Mouse (Mus musculus) intestine, embryonic 14.5 days (tissue): ENCODE measurements around the gene Pik3r2. TPM values are rescaled to one million over a fixed set of nuclear protein-coding genes. Genes with fewer than 3 reads are reported as not detected.

Source experiments
- ATAC-seq: fragments of 200-750 bp; cut with Nextera tagmentation; replicated peaks from 2 replicates; pipeline ENCODE4 v1.8.0; 2017; ENCODE audit warnings: low read depth, moderate number of reproducible peaks, moderate TSS enrichment, moderate library complexity; ENCODE audit not compliant: low FRiP score, low TSS enrichment
- DNase-seq: peaks from one replicate; pipeline ENCODE4 v3.0.0-alpha.2; 2018; ENCODE audit warnings: low spot score
- H3K27ac ChIP-seq: fragments of 300-500 bp; sonication (generic); 2 replicates; pipeline ENCODE4 v1.5.1; 2014; ENCODE audit warnings: low read depth, mild to moderate bottlenecking, control low read depth
- H3K27me3 ChIP-seq: fragments of 300-500 bp; sonication (generic); replicated peaks from 2 replicates; pipeline ENCODE4 v1.6.1; 2014; ENCODE audit warnings: low read length, control low read depth; ENCODE audit not compliant: control insufficient read depth, insufficient read depth
- H3K36me3 ChIP-seq: fragments of 300-500 bp; sonication (generic); 2 replicates; pipeline ENCODE4 v1.6.1; 2014; ENCODE audit warnings: low read length, control low read depth; ENCODE audit not compliant: control insufficient read depth, insufficient read depth
- H3K4me1 ChIP-seq: fragments of 300-500 bp; sonication (generic); replicated peaks from 2 replicates; pipeline ENCODE4 v1.6.1; 2014; ENCODE audit warnings: low read length, control low read depth, mixed read lengths; ENCODE audit not compliant: control insufficient read depth, insufficient read depth
- H3K4me2 ChIP-seq: fragments of 300-500 bp; sonication (generic); 2 replicates; pipeline ENCODE4 v1.6.1; 2014; ENCODE audit warnings: low read length
- H3K4me3 ChIP-seq: fragments of 300-500 bp; sonication (generic); 2 replicates; pipeline ENCODE4 v1.5.1; 2014; ENCODE audit warnings: low read depth, low read length, control low read depth, mixed read lengths
- H3K9ac ChIP-seq: fragments of 300-500 bp; sonication (generic); 2 replicates; pipeline ENCODE4 v1.6.1; 2014; ENCODE audit warnings: mild to moderate bottlenecking, low read length
- H3K9me3 ChIP-seq: fragments of 300-500 bp; sonication (generic); 2 replicates; pipeline ENCODE4 v1.6.1; 2016; ENCODE audit warnings: low read length, control low read depth; ENCODE audit not compliant: control insufficient read depth
- WGBS: fragments of 180-500 bp; shearing (Covaris S2); extraction: QIAGEN DNeasy Blood & Tissue Kit; methylation state at CpG from one replicate; pipeline ENCODE4 v1.1.7; 2014; 5-methylcytosine and 5-hydroxymethylcytosine counted together
- polyA plus RNA-seq: library from polyadenylated mRNA; unstranded; fragments of >200 nt; fragmentation: Nextera tagmentation; extraction: Ambion mirVana; gene quantifications from 2 replicates; pipeline ENCODE4 v1.2.1, GENCODE M21; 2014

Pik3r2 gene
- polyA plus RNA-seq, 1 experiment from 2014 or later, result 47.3 TPM

GRCm38 (mm10) chr8:70760775-70761406 is 15.6 kb downstream of the Pik3r2 start, which contains the start of gene Mpv17l2:
Gene Mpv17l2, minus strand, starts transcription at chr8:70760946.
- H3K27ac ChIP-seq, result peak within 1 kb of the TSS; percentile 69
- peak within 1 kb of the TSS; percentile 97 for H3K4me2 ChIP-seq
- H3K4me3 ChIP-seq, result peak within 1 kb of the TSS; percentile 65
- peak; percentile 91 for ATAC-seq
- 1% methylated on average over 54 of the region's 55 CpGs for WGBS
- DNase-seq, result peak; percentile 91
- peaks cover 21% of the 10 kb centered on the region for H3K4me1 ChIP-seq
- no peaks in the 10 kb centered on the region for H3K27me3 ChIP-seq
- peaks cover 35% of the 10 kb centered on the region for H3K36me3 ChIP-seq
- peak within 1 kb of the TSS; percentile 71 for H3K9ac ChIP-seq
- no peaks in the 10 kb centered on the region for H3K9me3 ChIP-seq

- WGBS, result 1% methylated on average over 22 of the region's 22 CpGs
- no peaks in the 10 kb centered on the region for H3K27me3 ChIP-seq
- DNase-seq (peak; percentile 71), ATAC-seq (peak; percentile 4; the same call in 1 of the 2 replicates)
- peaks cover 36% of the 10 kb centered on the region for H3K36me3 ChIP-seq
- peaks cover 18% of the 10 kb centered on the region for H3K4me1 ChIP-seq
- H3K9ac ChIP-seq, result peak overlapping the region; percentile 71
- H3K4me2 ChIP-seq, result peak overlapping the region; percentile 97
- H3K27ac ChIP-seq, result peak overlapping the region; percentile 54; the same call in 1 of the 2 replicates
- H3K9me3 ChIP-seq, result no peaks in the 10 kb centered on the region
- peak overlapping the region; percentile 65 for H3K4me3 ChIP-seq
Observed at GRCm38 (mm10) chr8:70760350-70760749, 16.2 kb downstream of the Pik3r2 start.

- Histone ChIP-seq H3K4me2 (no peak overlapping the region), H3K4me3 (no peak overlapping the region), H3K9ac (no peak overlapping the region), H3K4me1 (peaks cover 23% of the 10 kb centered on the region), H3K27me3 (no peaks in the 10 kb centered on the region), H3K27ac (no peak overlapping the region), H3K9me3 (no peaks in the 10 kb centered on the region), H3K36me3 (peaks cover 36% of the 10 kb centered on the region)
- 69% methylated on average over 19 of the region's 19 CpGs for WGBS
- DNase-seq, result no peak
- no peak for ATAC-seq
Observed at GRCm38 (mm10) chr8:70758616-70759561, 17.6 kb downstream of the Pik3r2 start.

- 88% methylated on average over 7 of the region's 7 CpGs for WGBS
- H3K27ac ChIP-seq, result no peak overlapping the region
- no peak overlapping the region for H3K4me2 ChIP-seq
- H3K36me3 ChIP-seq, result peaks cover 36% of the 10 kb centered on the region
- no peaks in the 10 kb centered on the region for H3K27me3 ChIP-seq
- H3K9ac ChIP-seq, result no peak overlapping the region
- no peak overlapping the region for H3K4me3 ChIP-seq
- H3K4me1 ChIP-seq, result peaks cover 27% of the 10 kb centered on the region
- DNase-seq, result no peak
- no peaks in the 10 kb centered on the region for H3K9me3 ChIP-seq
- no peak for ATAC-seq
Observed at GRCm38 (mm10) chr8:70758308-70758615, 18.3 kb downstream of the Pik3r2 start.

GRCm38 (mm10) chr8:70757523-70758307 is 18.8 kb downstream of the Pik3r2 start:
- DNase-seq, result no peak
- Histone ChIP-seq H3K4me1 (peaks cover 32% of the 10 kb centered on the region), H3K27ac (no peak overlapping the region)

GRCm38 (mm10) chr8:70756476-70757040 is 20.0 kb downstream of the Pik3r2 start:
- no peak for DNase-seq
- Histone ChIP-seq H3K4me2 (no peak overlapping the region), H3K27ac (no peak overlapping the region), H3K9me3 (no peaks in the 10 kb centered on the region), H3K27me3 (no peaks in the 10 kb centered on the region), H3K4me1 (peaks cover 36% of the 10 kb centered on the region), H3K9ac (no peak overlapping the region), H3K4me3 (no peak overlapping the region), H3K36me3 (peaks cover 27% of the 10 kb centered on the region)
- no peak for ATAC-seq
- 94% methylated on average over 6 of the region's 6 CpGs for WGBS

More at GRCm38 (mm10) chr8:70757523-70758307, 18.8 kb downstream of the Pik3r2 start:
- Histone ChIP-seq H3K4me2 (no peak overlapping the region), H3K27me3 (no peaks in the 10 kb centered on the region), H3K9me3 (no peaks in the 10 kb centered on the region), H3K4me3 (no peak overlapping the region), H3K36me3 (peaks cover 31% of the 10 kb centered on the region), H3K9ac (no peak overlapping the region)
- WGBS, result 75% methylated on average over 22 of the region's 22 CpGs
- ATAC-seq, result no peak

GRCm38 (mm10) chr8:70755661-70756475 is 20.6 kb downstream of the Pik3r2 start:
- peak overlapping the region; percentile 76; the same call in 1 of the 2 replicates for H3K4me3 ChIP-seq
- H3K4me2 ChIP-seq, result peak overlapping the region; percentile 98
- no peak overlapping the region for H3K27ac ChIP-seq
- ATAC-seq (no peak), DNase-seq (no peak)
- peaks cover 27% of the 10 kb centered on the region for H3K36me3 ChIP-seq
- WGBS, result 85% methylated on average over 24 of the region's 24 CpGs
- H3K9me3 ChIP-seq, result no peaks in the 10 kb centered on the region
- H3K4me1 ChIP-seq, result peaks cover 32% of the 10 kb centered on the region
- peak overlapping the region; percentile 71; the same call in 1 of the 2 replicates for H3K9ac ChIP-seq
- no peaks in the 10 kb centered on the region for H3K27me3 ChIP-seq
